Mouse (Mus musculus) stomach, embryonic 16.5 days (tissue): Measurements from ENCODE around the gene Bcas3. TPM values are rescaled to one million over a fixed set of nuclear protein-coding genes. Genes with fewer than 3 reads are reported as not detected.

Experiments
- ATAC-seq: fragments of 200-750 bp; cut with Nextera tagmentation; 2 replicates; pipeline ENCODE4 v1.8.0; 2017; ENCODE audit warnings: moderate number of reproducible peaks, moderate TSS enrichment; ENCODE audit not compliant: insufficient read depth, low FRiP score
- H3K27ac ChIP-seq: fragments of 300-500 bp; sonication (generic); 2 replicates; pipeline ENCODE4 v1.5.1; 2014; ENCODE audit warnings: low read length
- H3K27me3 ChIP-seq: fragments of 300-500 bp; sonication (generic); 2 replicates; pipeline ENCODE4 v1.6.1; 2014; ENCODE audit warnings: low read length, control low read depth, mixed read lengths; ENCODE audit not compliant: control insufficient read depth, insufficient read depth
- H3K36me3 ChIP-seq: fragments of 300-500 bp; sonication (generic); 2 replicates; pipeline ENCODE4 v1.6.1; 2014; ENCODE audit warnings: low read length; ENCODE audit not compliant: control insufficient read depth, insufficient read depth
- H3K4me1 ChIP-seq: fragments of 300-500 bp; sonication (generic); 2 replicates; pipeline ENCODE4 v1.6.1; 2014; ENCODE audit warnings: low read length, control low read depth, mixed read lengths; ENCODE audit not compliant: control insufficient read depth, insufficient read depth
- H3K4me2 ChIP-seq: fragments of 300-500 bp; sonication (generic); 2 replicates; pipeline ENCODE4 v1.6.1; 2014; ENCODE audit warnings: low read depth, low read length, mixed read lengths
- H3K4me3 ChIP-seq: fragments of 300-500 bp; sonication (generic); replicated peaks from 2 replicates; pipeline ENCODE4 v1.5.1; 2014; ENCODE audit warnings: mild to moderate bottlenecking, low read length
- H3K9ac ChIP-seq: fragments of 300-500 bp; sonication (generic); 2 replicates; pipeline ENCODE4 v1.6.1; 2014; ENCODE audit warnings: low read length
- H3K9me3 ChIP-seq: fragments of 300-500 bp; sonication (generic); replicated peaks from 2 replicates; pipeline ENCODE4 v1.6.1; 2016; ENCODE audit warnings: low read length, control low read depth; ENCODE audit not compliant: control insufficient read depth
- WGBS: fragments of 180-500 bp; shearing (Covaris S2); extraction: QIAGEN DNeasy Blood & Tissue Kit; methylation state at CpG from one replicate; pipeline ENCODE4 v1.1.7; 2014; 5-methylcytosine and 5-hydroxymethylcytosine counted together
- polyA plus RNA-seq: library from polyadenylated mRNA; unstranded; fragments of >200 nt; fragmentation: Nextera tagmentation; extraction: Ambion mirVana; gene quantifications from 2 replicates; pipeline ENCODE4 v1.2.1, GENCODE M21; 2015

Gene Bcas3
- polyA plus RNA-seq, 1 experiment from 2014 or later: 21.2 TPM

GRCm38 (mm10) chr11:85766811-85767210, 413.8 kb downstream of the Bcas3 start:
- no peaks in the 10 kb centered on the region for H3K27me3 ChIP-seq
- no peak for ATAC-seq
- H3K4me1 ChIP-seq: peaks cover 9% of the 10 kb centered on the region
- no peaks in the 10 kb centered on the region for H3K9me3 ChIP-seq
- 70% methylated on average over 6 of the region's 6 CpGs for WGBS
- H3K36me3 ChIP-seq: no peaks in the 10 kb centered on the region
- H3K9ac ChIP-seq: no peak overlapping the region
- H3K4me3 ChIP-seq: no peak overlapping the region
- H3K4me2 ChIP-seq: no peak overlapping the region
- H3K27ac ChIP-seq: no peak overlapping the region

- H3K36me3 ChIP-seq: no peaks in the 10 kb centered on the region
- H3K4me3 ChIP-seq: no peak overlapping the region
- no peaks in the 10 kb centered on the region for H3K27me3 ChIP-seq
- H3K4me1 ChIP-seq: peaks cover 16% of the 10 kb centered on the region
- H3K4me2 ChIP-seq: no peak overlapping the region
- H3K27ac ChIP-seq: no peak overlapping the region
- ATAC-seq: no peak
- WGBS: 83% methylated on average over 2 of the region's 2 CpGs
- H3K9me3 ChIP-seq: no peaks in the 10 kb centered on the region
- no peak overlapping the region for H3K9ac ChIP-seq
These were observed 416.8 kb downstream of the Bcas3 start for GRCm38 (mm10) chr11:85769740-85770139.

- no peaks in the 10 kb centered on the region for H3K9me3 ChIP-seq
- H3K36me3 ChIP-seq: no peaks in the 10 kb centered on the region
- no peak for ATAC-seq
- H3K27ac ChIP-seq: no peak overlapping the region
- no peak overlapping the region for H3K9ac ChIP-seq
- H3K4me2 ChIP-seq: no peak overlapping the region
- peaks cover 32% of the 10 kb centered on the region for H3K4me1 ChIP-seq
- 65% methylated on average over 4 of the region's 4 CpGs for WGBS
- no peaks in the 10 kb centered on the region for H3K27me3 ChIP-seq
- H3K4me3 ChIP-seq: no peak overlapping the region
These were observed 420.4 kb downstream of the Bcas3 start for GRCm38 (mm10) chr11:85773391-85773790.

GRCm38 (mm10) chr11:85774707-85775106, 421.7 kb downstream of the Bcas3 start:
- H3K36me3 ChIP-seq: no peaks in the 10 kb centered on the region
- 0 out of 2 replicates have a peak overlapping the region, but pooled peaks have one; percentile 23 for H3K9ac ChIP-seq
- ATAC-seq: no peak
- H3K4me1 ChIP-seq: peaks cover 32% of the 10 kb centered on the region
- no peak overlapping the region for H3K4me3 ChIP-seq
- no peak overlapping the region for H3K4me2 ChIP-seq
- 0 out of 2 replicates have a peak overlapping the region, but pooled peaks have one; percentile 5 for H3K27ac ChIP-seq
- 80% methylated on average over 6 of the region's 6 CpGs for WGBS
- 0 out of 2 replicates have a peak, but pooled peaks cover 2% of the 10 kb centered on the region for H3K27me3 ChIP-seq
- no peaks in the 10 kb centered on the region for H3K9me3 ChIP-seq

- no peak overlapping the region for H3K4me3 ChIP-seq
- H3K9ac ChIP-seq: 0 out of 2 replicates have a peak overlapping the region, but pooled peaks have one; percentile 15
- peak; percentile 83; the same call in 1 of the 2 replicates for ATAC-seq
- WGBS: 24% methylated on average over 7 of the region's 7 CpGs
- no peaks in the 10 kb centered on the region for H3K36me3 ChIP-seq
- no peak overlapping the region for H3K4me2 ChIP-seq
- peaks cover 32% of the 10 kb centered on the region for H3K4me1 ChIP-seq
- H3K9me3 ChIP-seq: no peaks in the 10 kb centered on the region
- peak overlapping the region; percentile 5; the same call in 1 of the 2 replicates for H3K27ac ChIP-seq
- H3K27me3 ChIP-seq: 0 out of 2 replicates have a peak, but pooled peaks cover 2% of the 10 kb centered on the region
These were observed 422.5 kb downstream of the Bcas3 start for GRCm38 (mm10) chr11:85775492-85775891.

- Histone ChIP-seq H3K4me1 (peaks cover 32% of the 10 kb centered on the region), H3K36me3 (no peaks in the 10 kb centered on the region), H3K4me2 (no peak overlapping the region), H3K9me3 (no peaks in the 10 kb centered on the region), H3K9ac (no peak overlapping the region), H3K27ac (no peak overlapping the region), H3K27me3 (0 out of 2 replicates have a peak, but pooled peaks cover 2% of the 10 kb centered on the region), H3K4me3 (no peak overlapping the region)
- no peak for ATAC-seq
- WGBS: 66% methylated on average over 7 of the region's 7 CpGs
These were observed 423.9 kb downstream of the Bcas3 start for GRCm38 (mm10) chr11:85776861-85777360.

DNA sequence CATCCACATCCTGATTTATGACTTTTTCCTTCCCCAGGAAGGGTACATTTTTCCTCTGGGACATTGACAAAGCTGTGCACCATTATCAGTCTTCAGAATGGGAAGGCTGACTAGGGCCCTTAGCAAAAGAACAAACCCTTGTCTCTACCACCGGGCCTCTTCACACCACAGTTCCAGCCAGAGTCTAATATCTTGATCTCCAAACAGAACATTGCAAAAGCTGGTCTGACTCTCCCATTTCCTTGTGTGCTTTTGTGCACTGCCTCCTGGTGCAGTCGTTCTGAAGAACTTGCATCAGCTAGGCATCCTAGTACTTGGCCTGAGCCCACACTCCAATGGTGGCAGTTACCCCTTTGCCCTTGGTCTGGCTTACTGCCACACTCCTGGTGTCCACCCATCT, 425.0 kb downstream of the Bcas3 start:
- whole genome bisulfite sequencing: 77% methylated on average over 2 of the region's 2 CpGs
- Histone ChIP-seq H3K27ac (no peak overlapping the region), H3K9me3 (no peaks in the 10 kb centered on the region), H3K4me1 (peaks cover 32% of the 10 kb centered on the region), H3K36me3 (no peaks in the 10 kb centered on the region), H3K9ac (no peak overlapping the region), H3K27me3 (0 out of 2 replicates have a peak, but pooled peaks cover 2% of the 10 kb centered on the region), H3K4me3 (no peak overlapping the region), H3K4me2 (no peak overlapping the region)
- no peak for ATAC-seq

GRCm38 (mm10) chr11:85780303-85780702, 427.3 kb downstream of the Bcas3 start:
- Histone ChIP-seq H3K27me3 (0 out of 2 replicates have a peak, but pooled peaks cover 2% of the 10 kb centered on the region), H3K9ac (no peak overlapping the region), H3K4me3 (no peak overlapping the region), H3K27ac (no peak overlapping the region), H3K4me2 (no peak overlapping the region), H3K36me3 (no peaks in the 10 kb centered on the region), H3K4me1 (peaks cover 19% of the 10 kb centered on the region), H3K9me3 (no peaks in the 10 kb centered on the region)
- 50% methylated on average over 4 of the region's 4 CpGs for WGBS
- no peak for ATAC-seq

DNA sequence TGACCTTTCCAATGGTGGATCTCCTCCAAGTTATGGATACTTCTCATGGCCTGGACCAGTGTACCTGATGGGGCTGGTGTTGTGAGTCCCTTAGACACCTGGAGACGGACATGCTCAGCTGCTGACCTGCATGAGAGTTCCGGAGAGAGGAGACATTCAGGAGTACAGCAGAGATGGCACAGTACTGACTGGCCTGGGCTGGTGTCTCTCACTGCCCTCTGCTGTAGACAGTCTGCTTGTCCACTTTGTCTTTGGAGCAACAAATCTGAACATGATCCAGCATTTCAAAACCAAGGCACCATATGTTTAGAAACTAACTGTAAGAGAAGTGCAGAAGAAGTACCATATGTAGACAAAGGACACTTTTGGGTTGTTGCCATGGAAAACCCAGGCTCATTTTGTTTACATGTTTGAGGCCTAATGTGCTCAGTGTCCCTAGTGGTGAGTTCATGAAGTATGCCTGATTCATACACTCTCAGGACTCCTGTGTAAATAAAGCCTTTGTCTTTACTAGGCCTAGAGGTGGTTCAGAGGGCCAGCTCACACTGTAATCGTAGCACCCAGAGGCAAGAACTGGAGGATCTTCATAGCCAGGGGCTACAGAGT, 433.2 kb downstream of the Bcas3 start:
- H3K27me3 ChIP-seq: no peaks in the 10 kb centered on the region
- 68% methylated on average over 3 of the region's 3 CpGs for WGBS
- peak; percentile 42; the same call in 1 of the 2 replicates for ATAC-seq
- no peaks in the 10 kb centered on the region for H3K9me3 ChIP-seq
- H3K36me3 ChIP-seq: no peaks in the 10 kb centered on the region
- H3K27ac ChIP-seq: 0 out of 2 replicates have a peak overlapping the region, but pooled peaks have one; percentile 1
- no peak overlapping the region for H3K9ac ChIP-seq
- H3K4me1 ChIP-seq: peaks cover 11% of the 10 kb centered on the region
- H3K4me3 ChIP-seq: no peak overlapping the region
- no peak overlapping the region for H3K4me2 ChIP-seq
